Mouse (Mus musculus): ENCODE results near the gene Trim38.
"Not testable (repeated sequence)": the region's sequence is repeated elsewhere in the genome, so short reads cannot be mapped to it uniquely, and the experiment has no call there.

Gene Trim38

DNA sequence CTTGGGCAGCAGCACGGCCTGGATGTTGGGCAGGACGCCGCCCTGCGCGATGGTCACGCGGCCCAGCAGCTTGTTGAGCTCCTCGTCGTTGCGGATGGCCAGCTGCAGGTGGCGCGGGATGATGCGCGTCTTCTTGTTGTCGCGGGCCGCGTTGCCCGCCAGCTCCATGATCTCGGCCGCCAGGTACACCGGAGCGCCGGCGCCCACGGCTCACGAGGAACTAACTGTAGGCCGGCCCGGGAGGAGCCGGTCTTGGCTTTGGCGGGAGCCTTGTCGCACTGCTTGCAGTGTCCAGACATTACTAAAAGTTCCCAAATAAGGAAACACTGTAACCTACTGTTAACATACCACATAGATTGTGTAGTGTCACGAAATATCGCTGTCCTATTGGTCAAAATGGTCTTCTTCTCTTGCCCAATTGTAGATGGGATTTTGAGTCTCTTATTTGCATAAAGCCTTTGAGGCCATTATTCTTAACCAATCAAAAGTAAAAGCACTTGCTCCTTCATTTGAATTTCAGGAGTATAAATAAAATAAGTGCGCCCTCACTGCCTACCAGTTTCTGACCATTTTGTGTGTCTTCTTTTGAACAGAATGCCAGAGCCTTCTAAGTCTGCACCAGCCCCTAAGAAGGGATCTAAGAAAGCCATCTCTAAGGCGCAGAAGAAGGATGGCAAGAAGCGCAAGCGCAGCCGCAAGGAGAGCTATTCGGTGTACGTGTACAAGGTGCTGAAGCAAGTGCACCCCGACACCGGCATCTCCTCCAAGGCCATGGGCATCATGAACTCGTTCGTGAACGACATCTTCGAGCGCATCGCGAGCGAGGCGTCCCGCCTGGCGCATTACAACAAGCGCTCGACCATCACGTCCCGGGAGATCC lies 23.3 kb upstream of the Trim38 start, which contains the start of gene Hist1h2bb:
Hist1h2bb (plus strand) TSS at position 534 of the 880 bp plus-strand sequence.
- peak; percentile 51 for DNase-seq (ENCODE audit: low spot score)

DNA sequence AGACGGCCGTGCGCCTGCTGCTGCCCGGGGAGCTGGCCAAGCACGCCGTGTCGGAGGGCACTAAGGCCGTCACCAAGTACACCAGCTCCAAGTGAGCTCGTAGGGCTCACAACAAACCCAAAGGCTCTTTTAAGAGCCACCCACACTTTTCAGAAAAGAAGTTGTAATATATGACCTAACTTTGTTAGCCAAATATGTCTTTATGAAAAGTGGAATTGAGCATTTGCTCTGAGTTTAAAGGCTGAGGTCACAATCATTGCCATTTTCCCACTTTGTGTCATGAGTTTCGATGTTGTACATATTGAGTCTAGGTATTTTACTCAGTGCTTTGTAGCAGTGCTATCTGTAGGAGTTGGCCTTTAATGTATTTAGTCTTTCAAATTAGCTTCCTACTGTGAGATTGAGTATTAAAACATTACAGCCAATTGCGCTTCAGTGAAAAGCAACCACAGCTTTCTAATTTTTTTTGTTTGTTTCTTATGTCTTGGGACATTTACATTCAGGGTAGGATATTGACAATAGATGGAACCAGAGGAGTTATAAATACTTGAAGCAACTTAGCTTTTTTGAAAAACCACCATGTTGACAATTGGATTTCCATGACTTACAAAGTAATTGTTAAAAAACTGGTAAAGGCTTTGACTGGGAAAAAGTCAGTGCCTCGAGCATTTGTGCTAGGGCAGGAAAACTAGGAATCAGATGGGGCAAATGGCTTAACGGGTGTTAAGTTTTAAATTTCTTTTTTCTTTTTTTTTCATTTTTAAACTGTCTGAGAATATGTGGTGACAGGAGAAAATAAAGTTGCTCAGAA lies 22.4 kb upstream of the Trim38 start:
- DNase-seq (ENCODE audit: low spot score) = no peak

DNA sequence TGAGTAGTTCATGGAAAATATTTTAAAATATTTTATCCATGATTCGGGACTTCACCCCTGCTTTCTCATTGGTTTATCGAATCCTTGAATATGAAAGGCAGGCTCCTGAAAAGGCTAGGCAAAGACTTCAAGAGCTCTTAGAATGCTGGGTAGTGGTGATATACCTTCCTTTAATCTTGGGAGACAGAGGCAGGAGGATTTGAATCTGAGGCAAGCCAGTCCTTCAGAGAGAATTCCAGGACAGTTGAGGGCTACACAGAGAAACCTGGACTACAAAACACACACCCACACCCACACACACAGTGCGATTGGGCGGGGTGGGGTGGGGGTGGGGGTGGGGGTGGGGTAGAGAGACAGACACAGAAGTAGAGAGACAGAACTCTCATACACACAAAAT lies 21.8 kb upstream of the Trim38 start:
- DNase-seq (ENCODE audit: low spot score) = no peak

DNA sequence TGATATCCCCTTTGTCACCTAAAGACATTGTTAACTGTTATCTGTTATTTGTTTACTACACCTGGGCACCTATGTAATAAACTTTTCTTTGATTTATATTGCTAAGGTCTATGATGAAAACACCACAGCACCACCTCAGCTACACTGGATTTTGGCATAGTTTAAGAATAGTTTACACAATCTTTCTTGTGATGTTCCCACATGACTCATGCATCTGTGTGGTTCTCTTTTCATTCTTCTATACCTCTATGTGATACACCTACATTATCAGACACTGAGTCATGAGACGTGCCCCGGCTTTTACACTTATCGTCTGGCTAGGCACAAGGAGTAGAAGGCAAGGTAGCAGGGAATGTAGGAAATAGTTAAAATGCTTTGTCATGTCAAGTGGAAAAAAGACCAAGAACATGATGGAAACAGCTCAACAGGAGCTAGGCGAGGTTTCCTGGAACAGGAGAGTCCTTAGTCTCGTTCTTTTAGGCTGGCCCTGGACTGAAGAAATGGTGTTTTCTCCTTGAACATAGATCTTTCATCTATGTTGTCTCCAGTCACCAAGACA lies 20.1 kb upstream of the Trim38 start:
- no peak for DNase-seq (ENCODE audit: low spot score)

DNA sequence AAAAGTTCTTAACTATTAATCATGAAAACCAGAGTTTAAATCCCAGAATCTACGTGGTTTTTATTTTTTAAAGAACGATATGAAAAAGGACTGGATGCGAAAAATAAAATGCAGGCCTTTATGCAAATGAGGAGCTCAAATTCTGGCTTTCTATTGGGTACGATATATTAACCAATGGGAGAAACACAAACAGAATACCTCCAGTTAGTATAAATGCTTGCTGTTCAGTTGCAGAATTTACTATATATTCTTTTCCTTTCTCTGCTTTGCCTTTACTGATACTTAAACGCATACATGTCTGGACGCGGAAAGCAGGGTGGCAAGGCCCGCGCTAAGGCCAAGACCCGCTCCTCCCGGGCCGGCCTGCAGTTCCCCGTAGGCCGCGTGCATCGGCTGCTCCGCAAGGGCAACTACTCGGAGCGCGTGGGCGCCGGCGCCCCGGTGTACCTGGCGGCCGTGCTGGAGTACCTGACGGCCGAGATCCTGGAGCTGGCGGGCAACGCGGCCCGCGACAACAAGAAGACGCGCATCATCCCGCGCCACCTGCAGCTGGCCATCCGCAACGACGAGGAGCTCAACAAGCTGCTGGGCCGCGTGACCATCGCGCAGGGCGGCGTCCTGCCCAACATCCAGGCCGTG lies 18.8 kb upstream of the Trim38 start, which contains the start of gene Hist1h2ab:
Hist1h2ab (plus strand) TSS at position 288 of the 639 bp plus-strand sequence.
- not testable (repeated sequence) for DNase-seq (ENCODE audit: low spot score)

DNA sequence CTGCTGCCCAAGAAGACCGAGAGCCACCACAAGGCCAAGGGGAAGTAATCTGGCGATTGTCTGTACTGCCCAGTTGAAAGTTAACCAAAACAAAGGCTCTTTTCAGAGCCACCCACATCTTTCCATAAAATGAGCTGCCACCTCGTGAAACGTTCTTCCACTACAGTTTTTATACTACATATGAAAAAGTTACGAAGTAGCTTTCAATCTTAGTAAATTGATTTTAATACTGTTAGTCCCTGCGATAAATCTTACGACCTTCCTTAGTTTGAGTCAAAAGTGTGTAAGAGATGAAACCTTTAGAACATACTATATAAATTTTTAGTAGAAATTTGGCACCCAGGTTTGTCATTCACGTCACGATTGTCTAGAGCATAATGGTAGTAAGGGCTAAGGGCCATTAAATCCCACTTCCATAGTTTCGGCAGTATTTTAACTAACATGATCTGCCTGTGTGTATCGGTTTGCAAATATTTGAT lies 18.2 kb upstream of the Trim38 start:
- DNase-seq (ENCODE audit: low spot score) = no peak

DNA sequence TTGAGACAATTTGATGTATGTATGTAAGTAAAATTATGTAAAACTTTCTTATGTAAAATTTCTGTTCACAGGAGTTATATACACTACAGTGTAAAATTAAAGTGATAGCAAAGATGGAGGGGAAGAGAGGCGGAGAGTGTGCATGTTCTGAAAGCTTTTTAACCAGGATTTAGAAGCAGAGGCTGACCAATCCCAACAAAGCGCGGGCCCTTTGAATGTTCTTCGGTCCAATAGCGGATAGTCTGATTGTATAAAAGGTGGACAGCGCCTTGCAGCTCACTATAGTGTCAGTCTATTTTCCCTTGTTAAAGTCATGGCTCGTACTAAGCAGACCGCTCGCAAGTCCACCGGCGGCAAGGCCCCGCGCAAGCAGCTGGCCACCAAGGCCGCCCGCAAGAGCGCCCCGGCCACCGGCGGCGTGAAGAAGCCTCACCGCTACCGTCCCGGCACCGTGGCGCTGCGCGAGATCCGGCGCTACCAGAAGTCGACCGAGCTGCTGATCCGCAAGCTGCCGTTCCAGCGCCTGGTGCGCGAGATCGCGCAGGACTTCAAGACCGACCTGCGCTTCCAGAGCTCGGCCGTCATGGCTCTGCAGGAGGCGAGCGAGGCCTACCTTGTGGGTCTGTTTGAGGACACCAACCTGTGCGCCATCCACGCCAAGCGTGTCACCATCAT lies 17.5 kb upstream of the Trim38 start, which contains the start of gene Hist1h3b:
Hist1h3b (plus strand) TSS at position 201 of the 675 bp plus-strand sequence.
- peak; percentile 72 for DNase-seq (ENCODE audit: low spot score)

DNA sequence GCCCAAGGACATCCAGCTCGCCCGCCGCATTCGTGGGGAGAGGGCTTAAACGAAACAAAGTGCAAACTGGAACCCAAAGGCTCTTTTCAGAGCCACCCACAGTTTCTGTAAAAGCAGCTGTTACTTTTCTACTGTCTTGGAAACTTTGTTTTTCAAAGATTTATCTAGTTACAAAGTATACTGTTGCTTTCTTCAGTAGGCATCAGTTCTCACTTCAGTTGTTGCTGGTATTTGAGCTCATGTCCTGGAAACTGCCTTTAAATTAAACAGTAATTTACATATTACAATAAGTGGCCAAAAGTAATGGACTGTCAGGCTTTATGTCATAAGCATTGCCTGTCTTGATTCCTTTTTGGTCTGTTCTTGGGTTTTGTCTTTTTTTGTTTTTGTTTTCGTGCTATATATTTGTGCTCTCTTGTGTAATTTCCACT lies 17.0 kb upstream of the Trim38 start:
- DNase-seq (ENCODE audit: low spot score) = no peak

DNA sequence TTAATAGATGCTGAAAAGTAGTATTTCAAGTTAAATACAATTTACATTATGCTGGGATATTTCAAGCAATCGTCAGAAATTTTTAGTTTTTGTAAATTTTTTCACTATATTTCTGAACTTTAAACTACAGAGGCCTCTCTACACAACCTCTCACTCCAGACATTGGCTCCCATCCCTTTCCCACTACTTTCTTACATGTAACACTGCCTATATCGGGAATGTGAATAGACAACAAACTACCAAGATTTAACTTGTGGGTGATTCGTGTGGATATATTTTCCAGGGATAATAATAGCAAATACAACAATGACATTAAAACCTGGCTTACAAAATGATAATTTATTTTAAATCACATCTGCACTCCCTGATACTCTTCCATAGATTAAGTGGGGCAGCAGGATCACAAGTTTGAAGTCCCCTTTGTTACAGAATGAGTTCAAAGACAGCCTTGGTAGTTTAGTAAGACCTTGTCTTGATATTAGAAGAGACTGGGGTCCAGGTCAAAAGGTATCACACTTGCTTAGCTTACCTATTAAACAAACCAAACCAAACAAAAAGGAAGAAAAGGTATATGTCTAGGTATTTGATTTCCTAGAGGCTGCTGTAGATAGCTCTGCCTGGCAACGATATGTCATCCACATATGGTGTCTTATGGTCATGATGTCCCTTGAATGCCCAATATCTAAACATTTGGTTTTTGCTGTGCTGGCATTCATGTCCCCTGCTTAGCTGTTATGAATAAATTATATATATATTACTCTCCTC lies 16.2 kb upstream of the Trim38 start:
- DNase-seq (ENCODE audit: low spot score) = no peak

DNA sequence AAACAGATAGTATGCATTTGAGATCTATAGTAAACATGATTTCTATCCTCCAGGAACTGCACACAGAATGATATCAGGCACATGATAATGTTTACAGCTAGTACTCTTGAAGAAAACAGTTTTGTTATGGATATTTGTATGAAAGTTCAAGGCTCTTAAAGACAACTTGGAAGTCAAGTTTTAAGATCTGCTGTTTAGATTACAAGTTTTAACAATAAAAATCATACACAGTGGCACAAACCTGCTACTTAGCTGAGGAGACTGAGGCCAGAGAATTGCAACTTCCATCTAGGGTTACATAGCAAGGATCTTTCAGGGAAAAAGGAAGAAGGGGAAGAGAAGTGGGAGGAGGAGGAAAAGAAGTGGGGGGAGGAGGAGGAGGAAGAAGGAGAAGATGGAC lies 14.7 kb upstream of the Trim38 start:
- DNase-seq (ENCODE audit: low spot score) = no peak

DNA sequence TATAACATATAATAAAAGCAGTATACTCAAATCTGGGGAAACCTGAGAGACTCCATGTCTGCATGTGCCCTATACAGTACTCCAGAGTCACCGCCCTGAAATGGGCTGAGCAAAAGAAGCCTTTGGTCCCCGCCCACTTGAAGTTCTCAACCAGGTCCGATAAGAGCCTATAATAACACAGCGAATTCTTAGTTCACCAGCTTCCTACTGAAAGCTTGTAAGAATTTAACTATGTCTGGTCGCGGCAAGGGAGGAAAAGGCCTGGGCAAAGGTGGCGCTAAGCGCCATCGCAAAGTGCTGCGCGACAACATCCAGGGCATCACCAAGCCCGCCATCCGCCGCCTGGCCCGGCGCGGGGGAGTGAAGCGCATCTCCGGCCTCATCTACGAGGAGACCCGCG lies 12.9 kb upstream of the Trim38 start, which contains the start of gene Hist1h4b:
Hist1h4b (plus strand) TSS at position 224 of the 400 bp plus-strand sequence.
- DNase-seq (ENCODE audit: low spot score) = peak; percentile 79

DNA sequence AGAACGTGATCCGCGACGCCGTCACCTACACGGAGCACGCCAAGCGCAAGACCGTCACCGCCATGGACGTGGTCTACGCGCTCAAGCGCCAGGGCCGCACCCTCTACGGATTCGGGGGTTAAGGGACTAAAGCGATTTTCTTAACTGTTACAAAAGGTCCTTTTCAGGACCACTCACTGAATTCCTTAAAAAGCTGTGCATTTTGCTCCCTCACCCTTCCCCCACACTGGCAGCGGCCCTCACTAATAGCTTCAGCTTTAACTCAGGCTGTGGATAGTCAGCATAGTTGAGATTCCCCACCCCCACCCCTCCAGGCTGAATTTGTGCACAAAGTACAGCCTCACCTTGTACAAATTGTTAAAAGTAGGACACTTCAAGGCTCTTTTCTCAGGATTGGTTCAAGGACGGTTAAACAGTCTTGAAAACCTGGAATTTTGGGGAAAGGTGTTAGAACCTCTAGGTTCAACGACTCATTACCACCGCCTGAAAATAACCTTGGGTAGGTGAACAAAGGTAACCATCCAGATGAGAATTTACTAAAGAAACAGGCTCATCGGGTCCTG lies 12.4 kb upstream of the Trim38 start:
- no peak for DNase-seq (ENCODE audit: low spot score)

DNA sequence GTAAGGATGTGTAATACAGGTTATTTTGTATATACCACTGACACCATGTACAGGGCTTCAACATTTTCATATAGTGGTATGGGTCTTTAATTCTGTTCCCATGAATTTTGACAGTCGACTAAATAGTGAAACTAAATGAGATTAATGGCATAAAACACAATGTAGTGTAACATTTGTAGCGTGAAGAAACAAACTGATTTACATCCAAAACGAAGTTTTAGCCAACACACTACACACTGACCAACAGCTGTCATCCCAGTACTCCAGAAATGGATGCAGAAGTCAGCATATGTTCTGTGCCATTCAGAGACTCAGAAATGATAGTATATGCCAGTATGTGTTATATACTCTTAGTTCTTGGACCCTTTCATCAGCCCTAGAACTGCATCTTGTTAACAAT lies 11.8 kb upstream of the Trim38 start:
- DNase-seq (ENCODE audit: low spot score) = no peak

DNA sequence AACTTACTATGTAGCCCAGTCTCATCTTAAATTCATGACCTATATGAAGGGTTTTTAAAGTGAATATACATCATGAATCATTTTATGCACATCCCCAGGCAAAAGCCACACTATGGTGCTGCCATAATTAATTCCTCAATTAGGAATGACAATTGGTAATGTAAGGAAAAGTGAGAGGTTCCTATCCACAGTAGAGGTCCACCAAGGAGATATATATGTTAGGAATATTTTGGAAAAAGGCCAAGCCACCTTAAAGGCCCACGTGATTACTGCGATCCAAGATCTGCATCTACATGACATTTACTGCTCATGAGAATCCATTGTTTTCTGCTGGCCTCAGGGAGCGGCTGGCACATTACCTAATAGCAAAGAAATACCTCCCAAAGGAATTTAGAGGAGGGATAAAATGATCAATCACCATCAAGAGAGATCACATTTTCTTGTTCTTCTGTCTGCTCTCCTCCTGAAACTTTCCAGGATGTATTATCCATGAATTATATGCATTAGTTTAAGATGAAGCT lies 10.4 kb upstream of the Trim38 start:
- DNase-seq (ENCODE audit: low spot score) = no peak

DNA sequence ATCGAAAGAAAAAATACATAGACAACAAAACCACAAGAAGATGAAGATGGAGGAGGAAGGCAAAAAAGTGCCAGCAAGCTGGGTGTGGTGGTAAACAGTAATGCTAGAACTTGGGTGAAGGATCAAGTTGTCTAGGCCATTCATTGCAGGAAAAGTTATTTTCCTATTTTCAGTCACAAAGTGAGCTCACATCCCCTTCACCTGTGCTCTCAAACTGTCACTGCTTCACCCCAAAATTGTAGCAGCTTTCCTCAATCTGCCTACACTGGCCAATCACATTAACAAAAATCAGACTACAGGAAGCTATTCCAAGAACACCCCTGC lies 9.8 kb upstream of the Trim38 start:
- no peak for DNase-seq (ENCODE audit: low spot score)

DNA sequence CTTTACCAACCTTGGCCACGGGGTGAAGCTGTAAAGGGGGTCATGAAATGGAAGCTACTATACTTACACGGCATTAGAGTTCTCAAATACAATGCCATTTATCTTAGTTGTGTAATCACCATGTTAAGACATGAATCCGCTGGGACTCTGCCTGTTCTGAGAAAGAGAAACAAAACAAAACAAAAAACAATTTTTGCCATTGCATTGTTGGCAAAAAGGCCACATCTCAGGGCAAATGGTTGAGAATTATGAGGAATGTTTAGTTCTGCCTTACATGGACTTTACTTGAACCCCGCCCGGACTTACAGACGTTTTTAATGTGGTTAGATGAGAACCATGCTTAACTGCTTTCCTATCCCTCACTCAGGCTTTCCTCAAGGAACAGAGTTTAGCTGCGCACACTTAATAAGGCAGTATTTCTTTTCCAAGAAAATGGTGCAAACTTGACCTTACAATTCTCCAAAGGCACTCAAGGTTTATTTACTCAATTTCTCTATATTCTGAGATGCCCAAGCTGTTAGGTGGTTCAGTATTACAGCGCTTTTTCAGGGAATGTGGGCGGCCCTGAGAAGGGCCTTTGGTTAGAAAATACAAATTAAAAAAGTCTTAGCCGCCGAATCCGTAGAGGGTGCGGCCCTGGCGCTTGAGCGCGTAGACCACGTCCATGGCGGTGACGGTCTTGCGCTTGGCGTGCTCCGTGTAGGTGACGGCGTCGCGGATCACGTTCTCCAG lies 9.3 kb upstream of the Trim38 start:
- DNase-seq (ENCODE audit: low spot score) = no peak

DNA sequence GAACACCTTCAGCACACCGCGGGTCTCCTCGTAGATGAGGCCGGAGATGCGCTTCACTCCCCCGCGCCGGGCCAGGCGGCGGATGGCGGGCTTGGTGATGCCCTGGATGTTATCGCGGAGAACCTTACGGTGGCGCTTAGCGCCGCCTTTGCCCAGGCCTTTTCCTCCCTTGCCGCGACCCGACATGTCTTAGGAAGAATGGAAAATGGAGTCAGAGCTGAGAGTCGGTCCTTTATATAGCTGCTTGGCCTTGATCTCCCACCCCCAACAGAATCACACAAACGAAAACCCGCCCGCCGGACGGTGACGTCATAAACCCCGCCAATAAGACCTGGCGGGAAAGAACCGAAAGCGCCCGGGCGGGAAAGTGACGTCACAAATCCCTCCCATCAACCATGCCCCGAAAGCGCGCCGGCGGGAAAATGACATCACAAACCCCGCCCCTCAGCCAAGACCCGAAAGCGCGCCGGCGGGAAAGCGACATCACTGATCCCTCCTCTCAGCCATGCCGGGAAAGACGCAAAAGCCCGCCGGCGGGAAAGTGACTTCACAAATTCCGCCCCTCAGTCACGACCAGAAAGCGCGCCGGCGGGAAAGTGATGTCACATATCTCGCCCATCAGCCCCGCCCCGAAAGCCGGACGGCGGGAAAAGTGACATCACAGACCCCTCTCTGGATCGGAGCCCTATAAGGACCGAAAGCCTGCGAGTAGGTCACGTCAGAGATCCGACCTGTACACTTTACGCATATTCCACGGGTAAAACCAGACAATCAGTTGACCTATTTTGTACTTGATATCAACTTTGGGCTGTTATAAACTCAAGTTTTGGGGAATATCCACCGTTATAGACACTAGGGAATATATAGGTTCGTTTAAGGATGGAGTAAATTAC lies 8.5 kb upstream of the Trim38 start, which contains the start of gene Hist1h4a:
Hist1h4a (minus strand) TSS at position 259 of the 893 bp plus-strand sequence.
- DNase-seq (ENCODE audit: low spot score) = peak; percentile 97

Measured in urinary bladder, postnatal 25 days (tissue).